Mouse (Mus musculus) splenic B cell, adult 2 months (primary cell): Measurements from ENCODE around the gene Arntl2.

Experiments
- DNase-seq: peaks from one replicate; pipeline ENCODE4 v3.0.0-alpha.2; 2011; ENCODE audit warnings: low read depth, low spot score
- H3K27me3 ChIP-seq: 2 replicates; pipeline ENCODE4 v1.6.1; 2012; ENCODE audit warnings: mild to moderate bottlenecking, low read length, moderate library complexity, mixed read lengths; ENCODE audit not compliant: control insufficient read depth, poor library complexity, insufficient read depth, severe bottlenecking
- H3K36me3 ChIP-seq: 2 replicates; pipeline ENCODE4 v1.6.1; 2012; ENCODE audit warnings: mild to moderate bottlenecking, low read length, moderate library complexity, mixed read lengths; ENCODE audit not compliant: control insufficient read depth, poor library complexity, insufficient read depth, severe bottlenecking

Arntl2 gene

GRCm38 (mm10) chr6:146795924-146796545 is at the start of gene Arntl2:
Gene Arntl2 (plus strand): TSS chr6:146796055.
- H3K36me3 ChIP-seq: no peaks in the 10 kb centered on the region
- no peak for DNase-seq
- H3K27me3 ChIP-seq: no peaks in the 10 kb centered on the region

GRCm38 (mm10) chr6:146746577-146746976 is 49.3 kb upstream of the Arntl2 start:
- no peak for DNase-seq
- 0 out of 2 replicates have a peak, but pooled peaks cover 2% of the 10 kb centered on the region for H3K36me3 ChIP-seq
- no peaks in the 10 kb centered on the region for H3K27me3 ChIP-seq

GRCm38 (mm10) chr6:146747057-146747456 is 48.8 kb upstream of the Arntl2 start:
- no peak for DNase-seq
- 0 out of 2 replicates have a peak, but pooled peaks cover under 1% of the 10 kb centered on the region for H3K36me3 ChIP-seq
- no peaks in the 10 kb centered on the region for H3K27me3 ChIP-seq

GRCm38 (mm10) chr6:146748271-146748670 is 47.6 kb upstream of the Arntl2 start:
- no peak for DNase-seq
- no peaks in the 10 kb centered on the region for H3K27me3 ChIP-seq
- H3K36me3 ChIP-seq: no peaks in the 10 kb centered on the region

GRCm38 (mm10) chr6:146751671-146752070 is 44.2 kb upstream of the Arntl2 start:
- no peak for DNase-seq
- H3K36me3 ChIP-seq: no peaks in the 10 kb centered on the region

GRCm38 (mm10) chr6:146752178-146752577 is 43.7 kb upstream of the Arntl2 start:
- H3K36me3 ChIP-seq: no peaks in the 10 kb centered on the region
- H3K27me3 ChIP-seq: no peaks in the 10 kb centered on the region
- no peak for DNase-seq

More at GRCm38 (mm10) chr6:146751671-146752070, 44.2 kb upstream of the Arntl2 start:
- no peaks in the 10 kb centered on the region for H3K27me3 ChIP-seq

GRCm38 (mm10) chr6:146752612-146753011 is 43.2 kb upstream of the Arntl2 start:
- H3K36me3 ChIP-seq: no peaks in the 10 kb centered on the region
- DNase-seq: no peak
- H3K27me3 ChIP-seq: no peaks in the 10 kb centered on the region

- H3K36me3 ChIP-seq: no peaks in the 10 kb centered on the region
- no peak for DNase-seq
- H3K27me3 ChIP-seq: no peaks in the 10 kb centered on the region
Observed at GRCm38 (mm10) chr6:146753560-146754160, 42.2 kb upstream of the Arntl2 start.

GRCm38 (mm10) chr6:146755136-146755535 is 40.7 kb upstream of the Arntl2 start:
- DNase-seq: no peak
- Histone ChIP-seq H3K36me3 (no peaks in the 10 kb centered on the region), H3K27me3 (no peaks in the 10 kb centered on the region)

GRCm38 (mm10) chr6:146755679-146756078 is 40.2 kb upstream of the Arntl2 start:
- H3K27me3 ChIP-seq: no peaks in the 10 kb centered on the region
- DNase-seq: no peak
- H3K36me3 ChIP-seq: no peaks in the 10 kb centered on the region

- DNase-seq: peak; percentile 13
- H3K36me3 ChIP-seq: no peaks in the 10 kb centered on the region
- no peaks in the 10 kb centered on the region for H3K27me3 ChIP-seq
Observed at GRCm38 (mm10) chr6:146759027-146759426, 36.8 kb upstream of the Arntl2 start.

- no peak for DNase-seq
- Histone ChIP-seq H3K27me3 (no peaks in the 10 kb centered on the region), H3K36me3 (no peaks in the 10 kb centered on the region)
Observed at GRCm38 (mm10) chr6:146760022-146760421, 35.8 kb upstream of the Arntl2 start.

- no peak for DNase-seq
- no peaks in the 10 kb centered on the region for H3K27me3 ChIP-seq
- no peaks in the 10 kb centered on the region for H3K36me3 ChIP-seq
Observed at GRCm38 (mm10) chr6:146760736-146761135, 35.1 kb upstream of the Arntl2 start.

- Histone ChIP-seq H3K36me3 (no peaks in the 10 kb centered on the region), H3K27me3 (no peaks in the 10 kb centered on the region)
- DNase-seq: peak; percentile 45
Observed at GRCm38 (mm10) chr6:146762264-146762898, 33.5 kb upstream of the Arntl2 start.

- no peak for DNase-seq
- Histone ChIP-seq H3K36me3 (no peaks in the 10 kb centered on the region), H3K27me3 (no peaks in the 10 kb centered on the region)
Observed at GRCm38 (mm10) chr6:146764593-146764992, 31.3 kb upstream of the Arntl2 start.
